Mouse (Mus musculus): Measurements from ENCODE around the gene Baiap2.

- TF ChIP-seq GATA1 (IDR thresholded peaks at IDR 0.05; ENCODE audit: low read length) (no peak), TAL1 (IDR thresholded peaks at IDR 0.05; ENCODE audit: low read length) (no peak)
Observed at GRCm38 (mm10) chr11:120028319-120029092, 85.9 kb downstream of the Baiap2 start.
